Mouse (Mus musculus) spleen, embryonic (tissue): ENCODE results near the gene Snn.

Source experiments
- CTCF ChIA-PET: fragments of 350-600 bp; sonication (Branson Sonifier 250); formaldehyde crosslinking; loops from one replicate; lab custom pipeline; 2022; lab: Charles Lee

Gene Snn

DNA sequence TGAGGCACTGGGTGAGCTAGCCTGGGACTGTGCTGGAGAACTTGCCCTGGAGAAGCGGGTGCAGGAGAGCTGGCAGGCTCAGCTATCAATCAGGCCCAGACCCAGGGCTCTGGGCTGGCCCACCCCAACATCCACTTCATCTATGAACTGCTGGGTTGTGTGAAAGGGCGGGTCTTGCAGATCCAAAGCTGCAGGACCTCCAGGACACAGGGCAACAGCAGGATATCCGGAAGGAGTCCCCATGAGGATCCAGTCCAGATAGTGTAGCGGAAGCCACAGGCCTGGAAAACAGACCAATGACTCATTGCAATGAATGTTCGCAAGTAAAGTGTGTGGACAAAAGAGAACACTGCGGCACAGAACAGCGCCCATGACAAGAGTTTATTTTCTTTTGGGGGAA lies 14.3 kb upstream of the Snn start:
- CTCF ChIA-PET, result interaction anchor here (1.1 kb wide), 1 partner anchor 40 kb away, joined by 4 read pairs; no protein-coding TSS in a partner anchor

GRCm38 (mm10) chr16:11047130-11047529 lies 13.6 kb upstream of the Snn start:
- CTCF ChIA-PET, result interaction anchor here (0.8 kb wide), 1 partner anchor 11 kb away, joined by 4 read pairs; no protein-coding TSS in a partner anchor

GRCm38 (mm10) chr16:11050226-11050625 lies 10.5 kb upstream of the Snn start:
- CTCF ChIA-PET, result no interaction called here

- CTCF ChIA-PET, result no interaction called here
Measured at GRCm38 (mm10) chr16:11051134-11051533, 9.6 kb upstream of the Snn start.

DNA sequence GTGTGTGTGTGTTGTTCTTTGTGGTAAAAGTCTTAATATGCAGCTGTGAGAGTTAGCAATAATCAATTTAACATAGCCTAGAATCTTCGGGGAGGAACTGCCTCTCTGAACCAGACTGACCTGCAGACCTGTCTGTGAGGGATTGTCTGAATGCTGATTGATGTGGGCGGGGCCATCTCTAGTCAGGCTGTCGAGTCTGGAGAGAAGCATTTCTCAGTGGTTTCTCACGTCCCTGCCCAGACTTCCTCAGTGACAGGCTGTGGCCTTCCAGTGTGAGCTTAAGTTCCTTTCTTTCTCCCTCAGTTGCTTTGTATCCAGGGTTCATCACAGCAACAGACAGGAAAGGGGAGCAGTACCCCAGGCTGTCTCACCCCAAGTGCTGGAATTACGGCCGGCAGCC lies 6.3 kb upstream of the Snn start:
- CTCF ChIA-PET, result interaction anchor here (1.1 kb wide), 1 partner anchor 20 kb away, joined by 3 read pairs; no protein-coding TSS in a partner anchor

GRCm38 (mm10) chr16:11054871-11055270 lies 5.9 kb upstream of the Snn start:
- CTCF ChIA-PET, result interaction anchor here (1.1 kb wide), 1 partner anchor 20 kb away, joined by 3 read pairs; no protein-coding TSS in a partner anchor

DNA sequence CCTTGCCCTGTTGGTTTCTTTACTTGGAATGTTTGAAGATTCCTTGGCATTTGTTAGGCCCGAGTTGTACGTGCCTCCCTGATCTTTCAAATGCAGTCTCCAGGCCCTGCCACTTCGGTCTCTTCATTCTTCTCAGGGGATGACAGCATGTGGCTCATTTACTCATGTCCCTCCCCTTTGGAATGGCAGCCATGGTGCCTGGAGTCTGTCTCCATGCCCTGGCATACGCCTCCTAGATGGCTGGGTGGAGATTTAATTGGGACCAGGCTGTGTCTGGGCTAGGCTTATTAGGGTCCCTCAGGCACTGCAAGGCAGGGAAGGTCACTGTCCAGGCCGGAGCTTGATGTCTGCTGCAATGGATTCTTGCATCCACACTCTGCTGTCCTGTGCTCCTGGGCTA lies 4.8 kb upstream of the Snn start:
- CTCF ChIA-PET, result interaction anchor here (1.3 kb wide), 1 partner anchor 9 kb away, joined by 4 read pairs; no protein-coding TSS in a partner anchor

GRCm38 (mm10) chr16:11062794-11063721 lies 2.3 kb downstream of the Snn start:
- CTCF ChIA-PET, result interaction anchor here (0.7 kb wide), 1 partner anchor 24 kb away, joined by 4 read pairs; no protein-coding TSS in a partner anchor

DNA sequence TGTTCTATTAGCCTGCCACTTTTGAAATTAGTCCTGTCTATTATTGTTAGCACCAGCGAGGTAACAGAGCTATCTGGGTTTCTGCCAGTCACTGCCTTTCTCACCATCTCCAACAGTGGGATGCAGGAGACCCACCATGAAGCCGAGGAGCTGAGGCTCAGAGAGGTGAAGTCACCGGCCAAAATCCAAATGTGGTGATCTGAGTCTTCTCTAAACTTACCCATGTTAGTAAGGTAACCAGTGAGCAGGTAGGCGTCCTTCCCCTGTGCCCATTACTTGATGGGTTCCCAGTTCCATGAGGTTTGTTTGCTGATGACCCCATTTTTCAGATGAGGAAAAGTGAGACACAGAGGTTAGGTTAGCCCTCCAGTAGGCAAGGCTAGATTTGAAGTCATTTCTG lies 3.6 kb downstream of the Snn start:
- CTCF ChIA-PET, result no interaction called here

DNA sequence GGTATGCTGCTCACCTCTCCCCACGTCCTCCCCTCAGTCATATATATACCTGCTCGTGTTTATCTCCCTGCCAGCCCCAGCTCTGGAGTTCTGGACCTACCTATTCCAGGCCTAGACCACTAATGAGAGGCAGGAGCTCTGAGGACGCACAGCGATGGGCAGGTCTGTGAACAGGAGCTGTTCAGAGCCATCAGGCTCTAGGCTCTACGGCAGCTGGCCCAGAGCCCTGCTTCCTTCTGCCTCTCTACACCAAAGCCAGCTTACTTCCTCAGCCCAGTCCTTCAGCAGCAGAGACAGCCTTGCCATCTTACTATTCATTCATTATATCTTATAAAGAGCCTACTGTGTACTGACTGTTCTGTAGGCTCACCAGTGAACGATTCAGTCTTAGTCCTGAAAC lies 4.0 kb downstream of the Snn start:
- CTCF ChIA-PET, result interaction anchor here (0.7 kb wide), 1 partner anchor 8 kb away, joined by 4 read pairs; no protein-coding TSS in a partner anchor

GRCm38 (mm10) chr16:11065431-11065830 lies 4.7 kb downstream of the Snn start:
- CTCF ChIA-PET, result interaction anchor here (0.7 kb wide), 1 partner anchor 9 kb away, joined by 4 read pairs; no protein-coding TSS in a partner anchor

DNA sequence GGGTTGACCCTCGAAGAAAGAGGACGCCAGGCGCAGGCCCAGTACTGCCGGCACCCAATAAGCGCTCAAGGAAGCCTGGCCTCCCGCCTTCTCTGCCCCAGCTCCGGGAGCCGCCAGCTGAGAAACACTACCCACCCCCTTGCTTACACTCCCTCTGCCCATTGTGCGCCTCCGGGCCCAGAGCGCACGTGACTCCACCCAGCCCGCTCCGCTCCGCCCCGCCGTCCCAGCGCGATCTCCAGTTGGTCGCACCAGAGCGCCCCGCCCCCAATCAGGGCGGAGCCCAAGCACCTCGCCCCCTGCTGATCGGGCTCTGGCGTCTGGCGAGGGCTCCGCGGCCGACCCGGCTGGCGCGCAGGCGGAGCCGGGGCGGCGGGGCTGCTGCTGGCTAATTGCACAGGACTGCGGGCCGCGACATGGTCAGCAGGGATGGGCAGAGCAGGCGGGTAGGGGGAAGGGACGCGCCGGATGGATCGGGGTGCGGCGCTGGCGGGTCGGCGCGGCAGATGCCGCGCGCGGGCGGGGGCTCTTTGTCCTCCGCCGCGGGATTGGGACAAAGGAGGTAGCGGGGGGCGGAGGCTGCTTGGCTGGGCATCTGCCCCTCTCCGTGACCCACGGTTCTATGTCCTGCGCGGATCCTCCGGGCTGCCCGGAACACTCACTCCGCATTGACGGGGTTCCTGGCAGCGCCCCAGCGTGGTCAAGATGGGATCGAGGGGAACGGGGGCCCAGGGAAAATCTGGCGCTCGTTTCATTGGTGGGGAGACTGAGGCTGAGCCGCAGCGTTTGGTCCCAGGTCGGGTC lies 5.5 kb downstream of the Snn start, which contains the start of gene Litaf:
TSS of gene Litaf (minus strand) at position 129 of the 804 bp plus-strand sequence.
- CTCF ChIA-PET, result interaction anchor here (1.8 kb wide), 1 partner anchor 10 kb away, joined by 10 read pairs; no protein-coding TSS in a partner anchor

DNA sequence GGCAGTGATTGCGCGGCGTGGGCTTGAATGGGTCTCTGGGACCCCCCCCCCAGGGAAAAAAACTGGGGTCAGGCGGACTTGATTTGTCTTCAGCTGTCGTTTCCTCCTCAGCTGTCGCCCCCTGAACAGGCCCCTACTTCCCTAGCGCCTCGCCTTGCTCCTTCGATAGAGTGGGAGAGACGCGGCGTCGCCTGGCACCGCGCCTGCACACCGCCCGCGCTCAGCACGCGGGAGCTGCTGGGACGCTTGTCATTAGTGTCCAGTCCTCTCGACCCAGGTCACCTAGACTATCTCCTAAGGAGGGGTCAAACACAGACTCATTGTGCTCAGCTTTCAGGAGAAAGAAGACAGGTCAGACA lies 6.1 kb downstream of the Snn start:
- CTCF ChIA-PET, result interaction anchor here (1.8 kb wide), 1 partner anchor 10 kb away, joined by 10 read pairs; no protein-coding TSS in a partner anchor

DNA sequence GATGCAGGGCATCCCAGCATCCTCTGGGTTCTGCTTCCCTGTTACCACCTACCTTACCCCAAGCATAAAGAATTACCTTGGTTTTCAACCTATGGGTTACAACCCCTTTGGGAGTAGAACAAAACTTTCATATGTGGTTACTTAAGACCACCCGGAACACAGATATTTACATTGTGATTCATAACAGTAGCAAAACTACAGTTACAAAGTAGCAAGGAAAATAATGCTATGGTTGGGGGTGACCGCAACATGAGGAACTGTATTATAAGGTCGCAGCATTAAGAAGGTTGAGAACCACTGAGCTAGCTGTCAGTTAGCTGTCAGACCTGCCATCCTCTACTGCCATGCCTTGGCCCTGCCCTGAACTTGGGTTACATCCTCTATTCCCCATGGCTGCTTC lies 7.9 kb downstream of the Snn start:
- CTCF ChIA-PET, result interaction anchor here (1.3 kb wide), 1 partner anchor 22 kb away, joined by 5 read pairs; no protein-coding TSS in a partner anchor

DNA sequence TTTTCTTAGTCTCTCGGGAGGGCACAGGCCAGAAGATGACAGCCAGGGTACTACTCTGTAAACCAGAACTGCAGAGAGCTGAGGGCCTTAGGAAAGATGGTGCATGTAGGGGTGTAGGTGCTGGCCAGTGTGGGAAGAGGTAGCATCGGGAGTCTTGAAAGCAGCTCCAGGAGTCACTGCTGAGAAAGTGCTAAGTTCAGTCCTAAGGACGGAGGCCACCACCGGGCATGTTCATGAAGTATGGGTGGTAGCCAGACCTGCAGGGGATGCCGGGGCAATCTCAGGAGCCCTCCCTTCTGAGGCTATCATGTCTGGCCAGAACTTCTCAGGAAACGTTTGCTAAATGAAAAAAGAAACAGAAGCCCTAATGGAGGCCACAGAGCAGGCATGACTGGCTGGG lies 8.5 kb downstream of the Snn start:
- CTCF ChIA-PET, result interaction anchor here (1.0 kb wide), 1 partner anchor 10 kb away, joined by 3 read pairs; no protein-coding TSS in a partner anchor

DNA sequence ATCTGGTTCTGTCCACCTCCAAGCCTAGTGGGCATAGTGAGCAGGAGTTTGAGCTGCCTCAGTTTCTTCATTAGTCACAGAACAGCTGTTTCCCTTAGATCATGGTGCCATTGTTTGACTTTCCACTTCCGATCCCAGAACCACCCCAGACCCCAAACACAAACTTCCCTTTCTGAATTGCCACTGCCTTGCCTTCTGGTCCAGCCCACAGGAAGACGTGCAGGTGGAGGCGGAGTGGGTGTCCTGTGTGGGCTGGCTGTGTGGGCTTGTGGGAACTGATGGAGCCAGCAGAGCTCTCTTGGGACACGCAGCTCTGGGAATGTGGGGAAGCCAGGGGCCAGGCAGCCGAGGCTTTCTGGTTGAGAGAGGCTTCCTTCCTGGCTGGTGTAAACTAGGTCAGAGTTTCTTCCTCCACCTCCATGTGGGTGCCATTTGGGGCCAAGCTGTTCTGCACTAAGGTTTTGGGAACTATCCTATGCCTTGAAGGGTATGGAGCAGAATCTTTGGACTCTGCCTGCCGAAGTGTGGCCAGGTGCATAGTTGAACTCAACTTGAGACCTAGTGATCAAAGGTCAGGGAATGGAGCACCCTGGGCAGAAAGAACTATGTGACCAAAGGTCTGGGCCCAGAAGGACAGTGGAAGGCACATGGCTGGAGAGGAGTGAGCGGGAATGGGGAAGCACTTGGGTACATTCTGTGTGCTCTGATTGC lies 9.1 kb downstream of the Snn start:
- CTCF ChIA-PET, result interaction anchor here (1.0 kb wide), 1 partner anchor 9 kb away, joined by 3 read pairs; no protein-coding TSS in a partner anchor

GRCm38 (mm10) chr16:11071176-11071575 lies 10.4 kb downstream of the Snn start:
- CTCF ChIA-PET, result interaction anchor here (0.6 to 1.5 kb wide), 3 partner anchors 10 to 74 kb away, joined by 3 to 4 read pairs (median 3); no protein-coding TSS in a partner anchor

DNA sequence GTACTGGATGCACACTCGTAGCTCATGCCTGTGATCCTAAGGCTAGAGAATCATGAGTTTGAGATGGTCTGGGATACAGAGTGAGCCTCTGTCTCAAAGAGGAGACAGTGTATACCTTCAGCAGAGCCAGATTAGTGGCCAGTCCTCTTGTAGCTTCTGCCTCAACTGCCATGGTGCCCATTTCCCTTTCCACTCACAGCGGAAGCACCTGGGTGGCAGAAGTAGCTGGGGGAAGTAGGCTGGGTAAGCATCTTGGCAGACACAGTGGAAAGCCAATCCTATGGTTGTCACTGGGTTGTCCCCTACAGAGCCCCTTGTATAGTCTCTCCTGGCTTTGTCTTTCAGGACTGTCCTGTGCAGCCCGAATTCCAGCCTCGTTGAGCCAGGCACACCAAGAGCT lies 11.1 kb downstream of the Snn start:
- CTCF ChIA-PET, result interaction anchor here (0.8 to 1.5 kb wide), 2 partner anchors 11 to 38 kb away, joined by 3 read pairs; no protein-coding TSS in a partner anchor

GRCm38 (mm10) chr16:11072454-11072853 lies 11.7 kb downstream of the Snn start:
- CTCF ChIA-PET, result interaction anchor here (1.0 to 1.7 kb wide), 3 partner anchors 10 to 14 kb away, joined by 3 to 10 read pairs (median 4); partner anchors contain the start of gene Snn

DNA sequence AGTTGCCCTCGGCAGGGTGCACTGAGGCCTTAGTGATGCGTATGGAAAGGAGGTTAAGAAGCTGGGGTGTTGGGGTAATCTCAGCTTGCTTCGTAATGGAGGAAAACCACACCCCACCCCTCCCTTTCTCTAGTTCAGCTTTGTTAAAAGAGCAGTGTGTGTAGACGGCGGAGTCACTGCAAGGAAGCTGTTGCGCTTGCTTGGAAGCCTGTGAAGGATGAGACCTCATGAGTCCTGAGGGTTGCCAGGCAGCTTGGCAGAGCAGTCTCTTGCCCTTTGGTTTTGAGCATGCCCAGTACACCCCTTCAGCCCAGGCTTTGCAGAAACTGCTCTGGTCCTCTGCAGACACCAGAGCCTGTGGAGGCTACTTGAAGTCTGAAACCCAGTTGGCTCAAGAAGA lies 12.3 kb downstream of the Snn start:
- CTCF ChIA-PET, result interaction anchor here (1.0 to 1.7 kb wide), 3 partner anchors 10 to 14 kb away, joined by 3 to 10 read pairs (median 4); partner anchors contain the start of gene Snn
